Mouse (Mus musculus) CH12.LX (cell line): ENCODE measurements at regions not wholly inside any gene's neighbourhood (a gene's known extent, or its start where the extent isn't known, plus 50 kb on each side); places are given as distances from the start of the nearest gene placed in this dataset.

ENCODE experiments used
- DNase-seq: peaks from one replicate; pipeline ENCODE4 v3.0.0-alpha.2; 2013; ENCODE audit errors: extremely low read depth
- H3K27ac ChIP-seq: 2 replicates; pipeline ENCODE4 v1.5.1; 2012; ENCODE audit warnings: low read depth, mild to moderate bottlenecking, control low read depth, moderate library complexity; ENCODE audit not compliant: insufficient read depth
- H3K27me3 ChIP-seq: replicated peaks from 2 replicates; pipeline ENCODE3; 2012; ENCODE audit warnings: inconsistent platforms
- H3K36me3 ChIP-seq, 2 experiments: replicated peaks in 1 of 2; 2 replicates each; pipeline versions ENCODE3 to v1.6.1; 2012; ENCODE audit warnings: inconsistent platforms in 1 of 2, low read length in 1 of 2, mild to moderate bottlenecking in 1 of 2, mixed read lengths in 1 of 2, moderate library complexity in 1 of 2; ENCODE audit not compliant: control insufficient read depth in 1 of 2, insufficient read depth in 1 of 2
- H3K4me1 ChIP-seq, 2 experiments: 2 replicates each; pipeline ENCODE4 v1.6.1; 2012; ENCODE audit warnings: inconsistent platforms in 1 of 2, moderate library complexity in 1 of 2; ENCODE audit not compliant: insufficient read depth in 2 of 2, control insufficient read depth in 1 of 2
- H3K4me2 ChIP-seq: 2 replicates; pipeline ENCODE4 v1.6.1; 2012; ENCODE audit warnings: low read depth, mild to moderate bottlenecking, control low read depth; ENCODE audit not compliant: poor library complexity, insufficient read depth, severe bottlenecking
- H3K4me3 ChIP-seq, 3 experiments: fragments of 150-350 bp in 1 of 3; sonication (generic) in 1 of 3; replicated peaks in 1 of 3; 2 replicates each; pipeline versions ENCODE3 to v1.5.1; 2011 to 2012; ENCODE audit warnings: low read depth in 2 of 3, low read length in 2 of 3, mild to moderate bottlenecking in 2 of 3, moderate library complexity in 2 of 3, control low read depth in 1 of 3, improper control_type of control experiment in 1 of 3, inconsistent platforms in 1 of 3, mixed read lengths in 1 of 3; ENCODE audit not compliant: poor library complexity in 1 of 3
- H3K79me2 ChIP-seq: replicated peaks from 2 replicates; pipeline ENCODE4 v1.6.1; 2012; ENCODE audit warnings: mild to moderate bottlenecking, moderate library complexity; ENCODE audit not compliant: control insufficient read depth, poor library complexity, insufficient read depth, severe bottlenecking; ENCODE audit errors: extremely low read depth
- H3K9ac ChIP-seq: 2 replicates; pipeline ENCODE4 v1.6.1; 2012; ENCODE audit warnings: low read depth, mild to moderate bottlenecking, control low read depth, moderate library complexity; ENCODE audit not compliant: insufficient read depth
- H3K9me3 ChIP-seq: replicated peaks from 2 replicates; pipeline ENCODE3; 2012; ENCODE audit warnings: low read length, inconsistent platforms, mixed read lengths
- CHD2 ChIP-seq: IDR thresholded peaks from 2 replicates; pipeline ENCODE4 v1.6.1; 2011; ENCODE audit warnings: low read length, improper control_type of control experiment
- HCFC1 ChIP-seq: IDR thresholded peaks from 2 replicates; pipeline ENCODE4 v1.6.1; 2012; ENCODE audit warnings: low read depth, mild to moderate bottlenecking, inconsistent platforms, low read length, improper control_type of control experiment
- IRF4 ChIP-seq: IDR thresholded peaks from 2 replicates; pipeline ENCODE4 v1.6.1; 2014; ENCODE audit warnings: low read depth, mild to moderate bottlenecking, inconsistent platforms, low read length, improper control_type of control experiment
- MAFK ChIP-seq: IDR thresholded peaks from 2 replicates; pipeline ENCODE4 v1.6.1; 2011; ENCODE audit warnings: low read length, improper control_type of control experiment; ENCODE audit not compliant: insufficient replicate concordance
- MAZ ChIP-seq: IDR thresholded peaks from 2 replicates; pipeline ENCODE4 v1.6.1; 2012; ENCODE audit warnings: low read depth, mild to moderate bottlenecking, inconsistent platforms, low read length, improper control_type of control experiment, moderate library complexity
- NELFE ChIP-seq: IDR thresholded peaks from 2 replicates; pipeline ENCODE4 v1.6.1; 2011; ENCODE audit warnings: low read depth, low read length, improper control_type of control experiment
- POLR2A ChIP-seq: IDR thresholded peaks from 2 replicates; pipeline ENCODE4 v1.6.1; 2011; ENCODE audit warnings: low read depth, mild to moderate bottlenecking, improper control_type of control experiment, low read length
- RAD21 ChIP-seq: IDR thresholded peaks from 2 replicates; pipeline ENCODE4 v1.6.1; 2011; ENCODE audit warnings: low read depth, mild to moderate bottlenecking, low read length, improper control_type of control experiment, moderate library complexity
- SIN3A ChIP-seq: IDR thresholded peaks from 2 replicates; pipeline ENCODE4 v1.6.1; 2012; ENCODE audit warnings: low read length, improper control_type of control experiment, inconsistent platforms
- ZNF384 ChIP-seq: IDR thresholded peaks from 2 replicates; pipeline ENCODE4 v1.6.1; 2012; ENCODE audit warnings: low read depth, low read length, improper control_type of control experiment, inconsistent platforms
- dilution Hi-C: fragments of 300-500 bp; cut with MboI; formaldehyde crosslinking; loops from 2 replicates; pipeline ENCODE4 v1.14.3; 2020; ENCODE audit warnings: low sequenced_read_pairs; ENCODE audit not compliant: extremely low pct_unique_long_range_greater_than_20kb, extremely low pct_ligation_motif_present
- in situ Hi-C: fragments of 300-500 bp; cut with MboI; formaldehyde crosslinking; loops from 3 replicates; pipeline ENCODE4 v1.14.3; 2019; ENCODE audit warnings: low sequenced_read_pairs, low pct_ligation_motif_present, low pct_unique_long_range_greater_than_20kb, mixed read lengths

- Histone ChIP-seq H3K4me1 (no peaks in the 10 kb centered on the region), H3K36me3 (no peaks in the 10 kb centered on the region), H3K27me3 (no peaks in the 10 kb centered on the region), H3K79me2 (no peaks in the 10 kb centered on the region), H3K27ac (no peak overlapping the region), H3K4me3 (no peak overlapping the region), H3K9ac (no peak overlapping the region), H3K4me2 (no peak overlapping the region), H3K9me3 (peaks cover 61% of the 10 kb centered on the region)
- dilution Hi-C loops (no loop called here), in situ Hi-C loops (no loop called here)
- no peak for DNase-seq
- TF ChIP-seq HCFC1: no peak
- no peak for TF ChIP-seq NELFE
- TF ChIP-seq MAFK: no peak
- no peak for TF ChIP-seq SIN3A
- no peak for TF ChIP-seq IRF4
Measured at GRCm38 (mm10) chr12:50935516-50935915, 286.6 kb upstream of the Prkd1 start.

- in situ Hi-C loops: no loop called here
- no peak for TF ChIP-seq IRF4
Measured at GRCm38 (mm10) chr12:50932496-50932895, 283.6 kb upstream of the Prkd1 start.

GRCm38 (mm10) chr12:50929641-50930040 is 280.7 kb upstream of the Prkd1 start:
- Histone ChIP-seq H3K4me3 (no peak overlapping the region), H3K27ac (no peak overlapping the region), H3K36me3 (no peaks in the 10 kb centered on the region), H3K4me1 (no peaks in the 10 kb centered on the region), H3K79me2 (no peaks in the 10 kb centered on the region), H3K27me3 (no peaks in the 10 kb centered on the region)
- in situ Hi-C loops: no loop called here
- dilution Hi-C loops: no loop called here
- no peak for TF ChIP-seq RAD21
- no peak for TF ChIP-seq ZNF384
- TF ChIP-seq POLR2A: no peak
- no peak for TF ChIP-seq MAZ
- TF ChIP-seq NELFE: no peak
- TF ChIP-seq CHD2: no peak
- TF ChIP-seq, all 38 proteins: peak for 0
- Histone ChIP-seq H3K4me2 (no peak overlapping the region), H3K9ac (no peak overlapping the region), H3K9me3 (peaks cover 64% of the 10 kb centered on the region)
- DNase-seq: no peak

More at GRCm38 (mm10) chr12:50932496-50932895, 283.6 kb upstream of the Prkd1 start:
- H3K4me3 ChIP-seq: no peak overlapping the region
- no peaks in the 10 kb centered on the region for H3K4me1 ChIP-seq
- peaks cover 62% of the 10 kb centered on the region for H3K9me3 ChIP-seq
- H3K4me2 ChIP-seq: no peak overlapping the region
- DNase-seq: no peak
- no peak overlapping the region for H3K9ac ChIP-seq
- no peaks in the 10 kb centered on the region for H3K36me3 ChIP-seq
- H3K27me3 ChIP-seq: no peaks in the 10 kb centered on the region
- H3K79me2 ChIP-seq: no peaks in the 10 kb centered on the region
- H3K27ac ChIP-seq: no peak overlapping the region
- dilution Hi-C loops: no loop called here
